Mouse (Mus musculus) layer of hippocampus, adult 11-12 months (tissue): ENCODE data around the gene Jund.

Source experiments
- DNase-seq: peaks from one replicate; pipeline ENCODE4 v3.0.0; 2022; ENCODE audit warnings: low spot score

Gene Jund

DNA sequence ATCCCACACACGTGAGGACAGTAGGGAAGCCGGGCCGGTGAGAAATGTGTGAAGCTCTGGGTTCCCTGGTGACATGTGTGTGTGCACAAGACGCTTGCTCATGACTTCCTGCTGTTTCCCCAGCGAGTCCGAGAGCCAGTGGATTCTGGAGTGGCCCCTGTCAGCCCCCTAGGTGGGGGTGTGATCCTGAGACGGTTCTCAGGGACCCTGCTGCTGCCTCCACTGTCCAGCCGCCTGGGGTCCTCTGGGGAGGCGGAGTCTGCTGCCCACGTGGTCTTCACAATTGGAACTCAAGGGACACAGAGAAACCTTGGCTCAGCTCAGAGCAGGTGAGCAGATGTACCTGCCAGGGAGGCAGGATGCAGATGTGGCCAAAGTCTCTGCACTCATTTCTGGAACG is 28.0 kb downstream of the Jund start:
- DNase-seq: no peak

DNA sequence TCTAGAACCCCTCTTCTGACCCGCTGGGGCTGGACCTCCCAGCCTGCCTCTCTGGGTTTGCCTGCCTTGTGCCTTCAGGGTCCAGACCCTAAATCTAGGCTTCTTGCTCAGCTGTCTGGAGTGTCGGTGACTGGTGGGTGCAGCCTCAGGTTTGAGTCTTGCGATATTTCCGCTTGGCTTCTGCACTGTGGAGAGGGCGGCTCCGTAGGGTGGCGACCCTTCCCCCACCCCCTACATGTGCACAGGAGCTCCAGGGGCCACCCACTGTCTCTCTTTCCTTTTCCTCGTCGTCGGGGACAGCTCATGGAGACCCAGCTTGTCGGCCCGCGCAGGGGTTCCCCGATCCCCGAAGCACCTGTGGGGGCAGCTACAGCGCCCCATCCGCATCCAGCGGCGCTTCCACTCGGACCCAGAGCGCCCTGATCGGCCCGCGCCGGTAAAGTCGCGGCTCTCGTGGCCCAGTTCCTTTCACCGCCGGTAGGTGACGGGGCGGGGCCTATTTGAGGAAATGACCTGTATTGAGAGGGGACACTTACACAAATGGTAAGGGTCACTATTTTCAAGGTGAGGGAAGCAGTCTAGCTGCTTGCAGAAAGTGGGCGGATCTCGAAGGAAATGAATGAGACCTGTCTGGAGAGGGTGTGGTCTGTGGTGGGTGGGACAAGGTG is 31.2 kb downstream of the Jund start:
- DNase-seq: no peak

- DNase-seq: no peak
These were observed 32.2 kb downstream of the Jund start for GRCm38 (mm10) chr8:70730956-70731355.

- no peak for DNase-seq
These were observed 39.0 kb downstream of the Jund start for GRCm38 (mm10) chr8:70737705-70738104.

DNA sequence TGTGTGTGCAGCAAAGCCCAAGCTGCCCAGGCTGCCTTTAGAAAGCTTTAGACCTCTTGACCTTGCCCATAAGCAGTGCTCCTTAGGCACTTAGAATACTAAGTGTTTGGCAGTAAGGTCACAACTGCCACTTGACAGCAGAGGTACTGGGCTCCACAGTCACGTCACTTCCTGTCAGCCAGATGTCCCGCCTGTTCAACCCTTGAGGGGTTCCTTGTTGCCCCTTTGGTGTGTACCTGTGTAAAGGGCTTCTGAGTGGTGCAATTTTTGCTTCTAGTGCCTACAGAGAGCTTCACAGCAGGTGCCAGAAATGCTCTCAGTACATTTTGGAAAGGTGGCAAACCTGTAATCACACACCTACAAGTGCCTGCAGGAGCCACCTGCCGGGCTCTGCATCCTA is 39.5 kb downstream of the Jund start:
- no peak for DNase-seq

- no peak for DNase-seq
These were observed 42.9 kb downstream of the Jund start for GRCm38 (mm10) chr8:70741661-70742060.

- no peak for DNase-seq
These were observed 43.4 kb downstream of the Jund start for GRCm38 (mm10) chr8:70742176-70742575.

DNA sequence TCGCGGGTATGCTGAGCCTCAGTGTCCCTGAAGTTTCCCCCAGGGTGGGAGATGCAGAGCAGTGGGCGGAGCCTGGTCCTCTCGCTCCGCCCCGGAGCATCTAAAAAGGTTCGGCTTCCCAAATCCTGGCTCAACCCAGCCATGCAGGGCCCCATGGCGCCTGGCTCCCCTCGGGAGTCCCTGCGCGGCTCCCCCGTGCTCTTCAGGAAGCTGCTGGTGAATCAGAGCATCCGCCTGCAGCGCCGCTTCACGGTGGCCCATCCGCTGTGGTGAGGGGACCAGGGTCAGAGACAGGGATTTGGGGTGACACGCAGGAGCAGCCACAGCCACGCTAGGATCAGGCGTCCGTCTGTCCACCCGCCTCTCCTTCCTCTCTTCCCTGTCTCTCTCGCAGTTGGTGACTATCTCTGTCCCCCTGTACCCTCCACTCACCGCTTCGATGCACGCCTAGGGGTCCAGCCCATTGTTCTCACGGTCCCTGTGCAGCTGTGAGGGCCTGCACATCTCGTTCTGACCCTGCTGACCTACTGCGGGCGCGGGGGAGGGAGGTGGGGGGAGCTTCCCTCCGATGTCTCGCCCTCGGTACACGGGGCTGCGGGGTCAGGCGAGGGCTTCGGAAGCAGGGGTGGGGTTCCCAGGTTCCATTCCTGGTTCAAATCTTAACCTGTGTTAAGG is 44.4 kb downstream of the Jund start:
- no peak for DNase-seq

- DNase-seq: peak; percentile 42
These were observed 45.2 kb downstream of the Jund start for GRCm38 (mm10) chr8:70743656-70744590.

- no peak for DNase-seq
These were observed 46.1 kb downstream of the Jund start for GRCm38 (mm10) chr8:70744806-70745205.

- no peak for DNase-seq
These were observed 47.0 kb downstream of the Jund start for GRCm38 (mm10) chr8:70745691-70746220.

DNA sequence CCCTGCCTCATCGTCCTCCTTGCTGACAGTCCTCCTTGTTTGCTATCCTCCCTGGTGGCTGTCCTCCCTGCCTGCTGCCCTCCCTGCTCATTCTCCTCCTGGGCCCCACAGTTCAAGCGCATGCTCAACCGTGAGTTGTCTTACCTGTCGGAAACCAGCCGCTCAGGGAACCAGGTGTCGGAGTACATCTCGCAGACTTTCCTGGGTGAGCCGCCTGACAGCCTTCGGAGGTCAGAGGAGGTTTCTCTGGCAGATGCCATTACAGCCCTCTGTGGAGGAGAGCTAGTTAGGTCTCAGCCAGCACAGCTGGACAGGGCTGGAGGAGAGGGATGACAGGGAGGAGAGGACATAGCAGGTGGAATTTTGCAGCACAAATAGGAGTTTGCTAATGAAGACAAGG is 47.9 kb downstream of the Jund start:
- DNase-seq: no peak

DNA sequence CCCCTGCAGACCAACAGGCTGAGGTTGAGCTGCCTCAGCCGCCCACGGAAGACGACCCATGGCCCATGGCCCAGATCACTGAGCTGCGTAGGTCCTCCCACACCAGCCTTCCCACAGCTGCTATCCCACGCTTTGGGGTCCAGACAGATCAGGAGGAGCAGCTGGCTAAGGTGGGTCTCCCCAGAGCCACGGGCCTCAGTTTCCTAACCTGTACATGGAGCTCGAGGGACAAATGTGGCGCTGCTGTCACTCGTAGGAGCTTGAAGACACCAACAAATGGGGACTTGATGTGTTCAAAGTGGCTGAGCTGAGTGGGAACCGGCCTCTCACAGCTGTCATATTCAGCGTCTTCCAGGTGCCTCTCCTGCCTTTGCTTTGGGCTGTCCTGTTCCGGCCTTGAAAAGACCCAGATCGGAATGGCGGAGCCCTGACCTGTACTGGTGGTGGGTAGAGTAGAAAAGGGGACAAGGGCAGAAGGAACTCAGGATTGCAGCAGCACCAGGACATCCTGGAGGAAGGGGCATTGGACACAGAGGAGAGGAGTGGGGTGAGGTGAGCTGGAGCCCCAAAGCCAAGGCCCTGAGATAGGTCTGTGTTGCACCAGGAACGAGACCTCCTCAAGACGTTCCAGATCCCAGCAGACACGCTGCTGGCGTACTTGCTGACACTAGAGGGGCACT is 48.6 kb downstream of the Jund start:
- DNase-seq: no peak

DNA sequence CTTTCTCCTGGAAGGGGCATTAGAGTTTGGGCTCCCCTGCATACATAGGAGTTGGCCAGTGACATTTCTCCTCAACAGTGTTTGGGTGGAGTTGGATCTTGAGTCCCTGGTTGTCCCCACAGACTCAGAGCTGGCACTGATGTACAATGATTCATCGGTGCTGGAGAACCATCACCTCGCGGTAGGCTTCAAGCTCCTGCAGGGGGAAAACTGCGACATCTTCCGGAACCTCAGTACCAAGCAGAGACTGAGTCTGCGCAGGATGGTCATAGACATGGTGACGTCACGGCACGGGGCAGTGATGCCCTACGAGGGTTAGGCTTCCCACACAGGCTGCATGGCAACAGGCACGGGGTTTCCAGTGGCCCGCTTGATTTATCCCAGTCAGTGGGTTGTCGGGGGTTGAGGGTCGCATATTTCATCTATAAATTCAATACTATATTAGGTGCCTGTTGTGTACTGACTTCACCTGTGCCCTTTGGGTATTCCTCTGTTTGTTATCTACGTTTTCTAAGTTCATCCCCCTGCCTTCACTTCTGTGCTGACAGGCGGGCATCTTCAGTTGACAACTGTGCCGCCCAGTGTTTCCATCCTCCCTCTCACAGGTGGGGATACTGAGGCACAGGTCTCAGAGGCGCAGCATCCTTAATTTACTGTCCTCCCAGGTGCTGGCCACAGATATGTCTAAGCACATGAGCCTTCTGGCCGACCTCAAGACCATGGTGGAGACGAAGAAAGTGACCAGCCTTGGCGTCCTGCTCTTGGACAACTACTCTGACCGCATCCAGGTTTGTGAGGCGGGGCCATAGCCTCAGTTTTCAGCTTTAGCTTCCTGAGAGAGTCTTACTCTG is 49.7 kb downstream of the Jund start:
- no peak for DNase-seq

DNA sequence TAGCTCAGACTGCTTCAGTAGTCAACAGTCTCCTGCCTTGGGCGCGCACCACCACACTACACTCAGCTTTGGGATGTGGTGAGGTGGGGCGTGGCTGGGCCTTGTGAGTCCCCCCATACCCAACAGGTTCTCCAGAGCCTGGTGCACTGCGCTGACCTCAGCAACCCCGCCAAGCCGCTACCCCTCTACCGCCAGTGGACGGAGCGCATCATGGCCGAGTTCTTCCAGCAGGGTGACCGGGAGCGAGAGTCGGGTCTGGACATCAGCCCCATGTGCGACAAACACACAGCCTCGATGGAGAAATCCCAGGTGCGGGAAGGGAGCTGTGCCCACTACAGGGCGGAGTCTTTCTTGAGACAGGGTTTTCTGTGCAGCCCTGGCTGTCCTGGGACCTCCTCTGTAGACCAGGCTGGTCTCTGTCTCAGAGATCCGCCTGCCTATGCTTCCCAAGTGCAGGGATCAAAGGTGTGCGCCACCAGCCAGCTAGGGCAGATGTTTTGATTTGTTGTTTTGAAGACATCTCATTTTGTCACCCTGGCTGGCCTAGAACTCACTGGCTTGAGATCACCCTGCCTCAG is 50.4 kb downstream of the Jund start:
- DNase-seq: no peak
